8 mouse cellular contexts compared by ENCODE assay signal in genomic region chr9:56179416-56180117, GRCm38 (mm10). TPM values are rescaled to one million over a fixed set of nuclear protein-coding genes. Genes with fewer than 3 reads are reported as not detected.
DNase-seq lines count a peak whose midpoint lies in the region; ATAC-seq lines count a peak whose summit lies in the region.

No protein-coding gene starts in this region.

- no peak for ATAC-seq in hindbrain, embryonic 15.5 days (ENCODE audit: low FRiP score, low read depth)
- ATAC-seq in hindbrain, embryonic 14.5 days (ENCODE audit: low FRiP score), result no peak
- ATAC-seq in erythroblast, adult 5-6 weeks (replicated peaks; ENCODE audit: low FRiP score, poor library complexity, severe bottlenecking), result no peak

- H3K4me3 ChIP-seq in hindbrain, embryonic 15.5 days, result no peak overlapping the region
- no peak overlapping the region for H3K4me3 ChIP-seq in hindbrain, embryonic 14.5 days (replicated peaks; ENCODE audit: low read length)

- 0 out of 2 replicates have a peak overlapping the region, but pooled peaks have one; percentile 14 for H3K27ac ChIP-seq in hindbrain, embryonic 15.5 days (replicated peaks)
- H3K27ac ChIP-seq in hindbrain, embryonic 14.5 days, result no peak overlapping the region

- H3K4me2 ChIP-seq in hindbrain, embryonic 15.5 days, result 0 out of 2 replicates have a peak overlapping the region, but pooled peaks have one; percentile 1
- H3K4me2 ChIP-seq in hindbrain, embryonic 14.5 days (replicated peaks), result no peak overlapping the region

- H3K36me3 ChIP-seq in hindbrain, embryonic 15.5 days, result no peaks in the 10 kb centered on the region
- H3K36me3 ChIP-seq in hindbrain, embryonic 14.5 days (replicated peaks; ENCODE audit: control insufficient read depth, insufficient read depth), result no peaks in the 10 kb centered on the region

- peaks cover 10% of the 10 kb centered on the region for H3K4me1 ChIP-seq in hindbrain, embryonic 15.5 days (replicated peaks)
- peaks cover 7% of the 10 kb centered on the region for H3K4me1 ChIP-seq in hindbrain, embryonic 14.5 days (replicated peaks; ENCODE audit: control insufficient read depth, insufficient read depth, low read length)

- no peak overlapping the region for H3K9ac ChIP-seq in hindbrain, embryonic 15.5 days
- H3K9ac ChIP-seq in hindbrain, embryonic 14.5 days, result no peak overlapping the region

- no peaks in the 10 kb centered on the region for H3K27me3 ChIP-seq in hindbrain, embryonic 15.5 days
- no peaks in the 10 kb centered on the region for H3K27me3 ChIP-seq in hindbrain, embryonic 14.5 days (ENCODE audit: control insufficient read depth, insufficient read depth, low read length)

- no peaks in the 10 kb centered on the region for H3K9me3 ChIP-seq in hindbrain, embryonic 15.5 days
- H3K9me3 ChIP-seq in hindbrain, embryonic 14.5 days (ENCODE audit: control insufficient read depth, low read length), result no peaks in the 10 kb centered on the region

- 76% methylated on average over 6 of the region's 6 CpGs for WGBS in hindbrain, embryonic 15.5 days
- 76% methylated on average over 6 of the region's 6 CpGs for WGBS in hindbrain, embryonic 14.5 days

- DNase-seq in hindbrain, embryonic 14.5 days (ENCODE audit: low spot score), result no peak
- peak; percentile 38 for DNase-seq in A20 (ENCODE audit: low read depth, low spot score)
- DNase-seq in embryo, embryonic 10.5 days (ENCODE audit: low spot score), result peak; percentile 38
- peak; percentile 54 to 64 for DNase-seq in kidney, postnatal 4 days
- peak; percentile 43 to 59 for DNase-seq in thymus, postnatal 10 days (ENCODE audit: low spot score in 2 of 2)
- DNase-seq in right cerebral cortex, postnatal 25 days, result no peak

RNA-seq across cellular contexts. Expression of gene Tspan3, which starts 14.3 kb away (rescaled TPM):
- 598 and 606 TPM in 2 replicates for polyA plus RNA-seq in hindbrain, embryonic 15.5 days (2015; fragmentation: Nextera tagmentation; extraction: Ambion mirVana)
- 605 and 634 TPM in 2 replicates for polyA plus RNA-seq in hindbrain, embryonic 14.5 days (2014; fragmentation: Nextera tagmentation; extraction: Ambion mirVana)
- total RNA-seq in erythroblast, adult 5-6 weeks (2015; ENCODE audit: low replicate concordance), result 6.9 and 11.1 TPM in 2 replicates
- total RNA-seq in erythroblast, adult 5-6 weeks (2017; ENCODE audit: low replicate concordance), result 4.2 and 18.2 TPM in 2 replicates

Comparison
In these comparisons a context has a peak if more than half of its experiments do, and no peak if none do; other contexts are left out.
1. DNase-seq: peak in A20 (single experiment), embryo, embryonic 10.5 days (single experiment), kidney, postnatal 4 days (2 of 2) and thymus, postnatal 10 days (2 of 2); none in hindbrain, embryonic 14.5 days (single experiment) and right cerebral cortex, postnatal 25 days (single experiment).